Mouse (Mus musculus) neural tube, embryonic 10.5 days (tissue): ENCODE results near the gene Olfm4.

Experiments
- DNase-seq: peaks from one replicate; pipeline ENCODE4 v3.0.0-alpha.2; 2017; ENCODE audit warnings: low spot score; ENCODE audit errors: extremely low spot score

Gene Olfm4

GRCm38 (mm10) chr14:80026078-80026477, 42.2 kb downstream of the Olfm4 start:
- DNase-seq, result no peak

- no peak for DNase-seq
These were observed 45.6 kb downstream of the Olfm4 start for GRCm38 (mm10) chr14:80029297-80030001.

GRCm38 (mm10) chr14:80039645-80040272, 55.9 kb downstream of the Olfm4 start:
- DNase-seq, result no peak

GRCm38 (mm10) chr14:80046104-80046734, 62.3 kb downstream of the Olfm4 start:
- DNase-seq, result no peak

GRCm38 (mm10) chr14:80047368-80048101, 63.7 kb downstream of the Olfm4 start:
- no peak for DNase-seq

- DNase-seq, result no peak
These were observed 71.8 kb downstream of the Olfm4 start for GRCm38 (mm10) chr14:80055725-80056124.

GRCm38 (mm10) chr14:80061686-80062085, 77.8 kb downstream of the Olfm4 start:
- DNase-seq, result no peak

- DNase-seq, result no peak
These were observed 79.0 kb downstream of the Olfm4 start for GRCm38 (mm10) chr14:80062896-80063295.

GRCm38 (mm10) chr14:80070580-80070979, 86.7 kb downstream of the Olfm4 start:
- no peak for DNase-seq
